Mouse (Mus musculus) mature B cell (primary cell): Measurements from ENCODE around the gene Olfr460.
"Not testable (repeated sequence)": the region's sequence is repeated elsewhere in the genome, so short reads cannot be mapped to it uniquely, and the experiment has no call there.

ENCODE experiments used
- in situ Hi-C: fragments of 300-500 bp; cut with MboI; formaldehyde crosslinking; loops from 2 replicates; pipeline ENCODE4 v1.14.3; 2019

The Olfr460 gene

GRCm38 (mm10) chr6:40569187-40569586 lies at the start of gene Olfr460:
Gene Olfr460, plus strand, starts transcription at chr6:40569487.
- in situ Hi-C loops: no loop called here

DNA sequence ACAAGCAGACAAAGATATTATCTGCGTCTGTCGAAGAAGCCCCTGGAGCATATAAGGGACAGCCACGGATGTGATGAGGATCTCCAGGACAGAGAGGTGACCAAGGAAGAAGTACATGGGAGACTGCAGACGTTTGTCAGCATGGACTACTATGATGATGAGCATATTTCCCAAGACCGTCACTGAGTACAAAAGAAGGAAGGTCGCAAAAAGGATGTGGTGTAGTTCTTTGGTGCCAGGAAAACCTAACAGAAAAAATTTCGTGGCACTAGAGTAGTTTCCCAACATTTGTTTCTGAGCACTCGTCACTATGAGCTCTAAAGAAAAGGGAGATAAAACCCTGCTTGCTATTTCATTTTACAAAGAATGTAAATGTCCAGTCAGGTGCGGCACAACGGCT lies 24.6 kb upstream of the Olfr460 start:
- in situ Hi-C loops: no loop called here

DNA sequence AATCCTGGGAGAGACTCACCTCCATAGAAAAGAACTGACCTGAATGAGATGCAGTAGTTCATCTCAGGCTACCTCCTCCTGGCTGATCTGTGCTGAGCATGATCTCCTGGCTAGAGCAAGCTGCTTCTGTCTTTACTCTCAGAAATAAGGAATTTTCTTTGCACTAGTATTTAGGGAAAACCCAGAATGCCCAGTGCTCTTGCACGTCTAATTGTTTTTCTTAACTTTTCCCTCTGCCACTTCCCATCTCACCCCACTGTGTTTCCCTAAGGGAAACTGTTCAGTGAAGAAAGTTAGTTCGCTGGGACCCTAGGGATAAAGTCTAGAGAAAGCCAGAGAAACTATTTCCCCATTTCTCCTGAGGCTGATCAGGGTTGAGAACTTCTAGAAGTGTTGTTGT lies 14.3 kb upstream of the Olfr460 start, which contains the start of gene Olfr461:
Gene Olfr461 (minus strand): TSS at position 101 of the 400 bp plus-strand sequence.
- in situ Hi-C loops: no loop called here

DNA sequence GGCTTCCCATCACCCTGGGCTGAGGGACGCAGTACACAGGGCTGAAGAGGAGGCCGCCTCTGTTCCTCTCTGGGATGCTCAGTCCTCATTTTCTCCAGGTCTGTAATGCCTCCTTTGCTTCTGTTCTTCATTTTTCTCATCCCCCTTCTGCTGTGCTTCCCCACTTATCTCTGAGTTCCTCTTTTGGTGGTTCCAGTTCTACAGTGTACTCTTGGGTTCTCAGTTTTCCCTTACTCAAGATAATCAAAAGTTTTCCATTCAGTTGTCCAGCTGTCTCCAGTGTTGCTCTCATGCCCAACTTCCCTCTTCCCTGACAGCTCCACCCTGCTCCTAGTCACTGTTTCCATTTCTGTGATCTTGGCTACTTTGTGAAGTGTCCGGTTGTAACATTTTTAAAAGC lies 4.3 kb downstream of the Olfr460 start:
- in situ Hi-C loops: no loop called here

DNA sequence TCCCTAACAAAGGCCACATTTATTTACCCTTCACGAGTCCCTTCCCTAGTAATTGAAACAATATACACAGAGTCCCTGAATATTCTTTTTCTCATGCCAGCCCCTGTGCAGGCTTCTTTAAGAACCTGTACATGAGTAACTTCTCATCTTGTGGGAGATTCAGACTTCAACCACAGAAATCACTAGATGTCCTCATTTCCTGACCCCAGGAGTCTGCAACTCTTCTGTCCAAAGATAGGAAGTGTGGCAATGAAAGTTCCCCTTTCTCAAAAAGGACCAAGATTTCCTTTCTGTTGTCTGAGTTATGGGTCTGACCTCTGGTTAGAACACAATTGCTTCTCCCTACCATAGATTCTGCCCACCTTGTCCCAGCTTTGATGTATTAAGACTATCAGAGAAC lies 7.0 kb downstream of the Olfr460 start:
- in situ Hi-C loops: no loop called here

DNA sequence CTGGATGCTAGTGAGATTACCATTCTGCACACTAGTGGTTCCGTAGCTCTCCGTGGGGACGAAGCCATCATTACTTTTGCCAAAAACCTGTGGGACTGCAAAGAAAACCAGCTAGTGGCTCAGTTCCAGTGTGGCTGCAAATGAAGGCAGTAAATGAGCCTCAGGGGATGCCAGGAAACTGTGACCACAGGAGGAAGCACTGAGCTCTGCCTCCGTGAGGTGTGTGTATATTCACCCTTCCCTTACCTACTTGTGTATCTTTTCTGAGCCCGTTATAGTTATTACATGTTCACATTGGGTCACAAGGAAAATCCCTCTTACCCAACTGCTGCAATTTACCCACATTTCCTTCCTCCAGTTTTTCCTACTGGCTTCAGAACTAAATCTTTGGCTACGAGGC lies 15.0 kb downstream of the Olfr460 start:
- in situ Hi-C loops: no loop called here

DNA sequence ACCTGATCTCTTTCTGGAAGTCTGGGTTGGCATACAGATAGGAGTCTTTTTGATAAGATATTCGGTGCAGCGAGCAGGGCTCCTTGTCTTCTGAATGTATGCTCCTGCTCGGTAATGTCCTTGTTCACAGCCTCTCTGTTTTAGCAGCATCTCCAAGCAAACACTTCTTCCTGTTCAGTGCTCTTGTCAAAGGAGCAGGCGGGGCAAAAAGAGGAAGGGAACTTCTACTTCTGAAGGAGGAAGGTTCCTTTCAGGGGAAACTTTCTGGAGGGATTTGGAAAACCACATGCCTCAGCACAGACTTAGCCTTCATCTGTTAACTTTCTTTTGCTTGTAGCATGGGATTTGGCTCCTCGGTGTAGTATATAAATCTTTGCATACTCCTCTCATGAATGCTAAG lies 16.4 kb downstream of the Olfr460 start, which contains the start of gene Clec5a:
Gene Clec5a (minus strand): TSS at position 177 of the 400 bp plus-strand sequence.
- in situ Hi-C loops: no loop called here

GRCm38 (mm10) chr6:40588346-40588745 lies 19.1 kb downstream of the Olfr460 start:
- in situ Hi-C loops: no loop called here

- in situ Hi-C loops: no loop called here
Measured at GRCm38 (mm10) chr6:40594804-40595550, 25.7 kb downstream of the Olfr460 start.

GRCm38 (mm10) chr6:40598546-40598945 lies 29.3 kb downstream of the Olfr460 start:
- in situ Hi-C loops: not testable (repeated sequence)

DNA sequence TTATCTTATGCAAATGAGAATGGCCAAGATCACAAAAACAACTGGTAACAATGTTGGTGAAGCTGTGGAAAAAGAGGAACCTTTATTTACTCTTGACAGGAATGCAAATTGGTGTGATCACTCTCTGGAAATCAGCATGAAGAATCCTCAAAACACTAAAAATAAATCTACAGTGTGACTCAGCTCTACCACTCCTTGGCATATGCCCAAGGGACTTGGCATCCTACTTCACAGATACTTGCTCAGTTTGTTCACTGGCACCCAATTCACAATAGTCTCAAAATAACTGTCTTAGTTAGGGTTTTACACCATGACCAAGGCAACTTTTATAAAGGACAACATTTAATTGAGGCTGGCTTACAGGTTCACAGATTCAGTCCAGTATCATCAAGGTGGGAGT lies 38.1 kb downstream of the Olfr460 start:
- in situ Hi-C loops: no loop called here

- in situ Hi-C loops: no loop called here
Measured at GRCm38 (mm10) chr6:40610244-40610643, 41.0 kb downstream of the Olfr460 start.

GRCm38 (mm10) chr6:40613260-40613852 lies 44.1 kb downstream of the Olfr460 start, which contains the start of gene Tas2r138:
Gene Tas2r138, minus strand, starts transcription at chr6:40613310.
- in situ Hi-C loops: no loop called here

DNA sequence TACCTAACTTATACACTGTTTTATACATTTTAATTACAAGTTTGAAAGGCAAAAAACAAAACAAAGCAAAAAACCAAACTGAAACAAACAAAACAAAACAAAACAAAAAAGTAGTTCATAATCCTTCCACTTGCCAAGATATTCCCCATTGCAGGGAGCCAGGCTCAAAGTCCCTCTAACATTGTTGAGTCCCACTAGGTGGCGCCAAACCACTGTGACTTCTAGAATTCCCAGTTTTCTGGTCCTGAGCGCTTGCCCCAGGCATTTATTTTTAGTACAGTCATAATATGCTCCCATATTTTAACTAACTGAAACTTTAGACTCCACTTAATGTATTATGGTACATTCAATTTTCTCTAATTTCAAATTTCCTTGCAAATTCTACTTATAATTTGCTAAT lies 48.7 kb downstream of the Olfr460 start:
- in situ Hi-C loops: no loop called here
